Mouse (Mus musculus): ENCODE results near the gene Gm8300.

- no peak for TF ChIP-seq CTCF (IDR thresholded peaks at IDR 0.05; ENCODE audit: control insufficient read depth, insufficient read depth, insufficient replicate concordance, low read depth, low read length)
- peak; percentile 97 for TF ChIP-seq POLR2A (IDR thresholded peaks at IDR 0.05; ENCODE audit: control insufficient read depth, low read depth, low read length)
Observed at GRCm38 (mm10) chr12:87471964-87472786, 41.9 kb upstream of the Gm8300 start, which contains the start of gene Snw1.

Data from testis, adult 2 months (tissue).